Mouse (Mus musculus) gonadal fat pad, adult 2 months (tissue): Measurements from ENCODE around the gene Cfc1. TPM values are rescaled to one million over a fixed set of nuclear protein-coding genes. Genes with fewer than 3 reads are reported as not detected.
"Not testable (repeated sequence)": the region's sequence is repeated elsewhere in the genome, so short reads cannot be mapped to it uniquely, and the experiment has no call there.

Source experiments
- DNase-seq: peaks from one replicate; pipeline ENCODE4 v3.0.0-alpha.2; 2012; ENCODE audit warnings: low read depth
- polyA plus RNA-seq: library from polyadenylated mRNA; depleted of rRNA; stranded (reverse); fragments of >200 nt; gene quantifications from 2 replicates; pipeline ENCODE4 v1.2.3, GENCODE M21; 2012; rRNA removed

The Cfc1 gene
- not detected in 2 replicates for polyA plus RNA-seq

DNA sequence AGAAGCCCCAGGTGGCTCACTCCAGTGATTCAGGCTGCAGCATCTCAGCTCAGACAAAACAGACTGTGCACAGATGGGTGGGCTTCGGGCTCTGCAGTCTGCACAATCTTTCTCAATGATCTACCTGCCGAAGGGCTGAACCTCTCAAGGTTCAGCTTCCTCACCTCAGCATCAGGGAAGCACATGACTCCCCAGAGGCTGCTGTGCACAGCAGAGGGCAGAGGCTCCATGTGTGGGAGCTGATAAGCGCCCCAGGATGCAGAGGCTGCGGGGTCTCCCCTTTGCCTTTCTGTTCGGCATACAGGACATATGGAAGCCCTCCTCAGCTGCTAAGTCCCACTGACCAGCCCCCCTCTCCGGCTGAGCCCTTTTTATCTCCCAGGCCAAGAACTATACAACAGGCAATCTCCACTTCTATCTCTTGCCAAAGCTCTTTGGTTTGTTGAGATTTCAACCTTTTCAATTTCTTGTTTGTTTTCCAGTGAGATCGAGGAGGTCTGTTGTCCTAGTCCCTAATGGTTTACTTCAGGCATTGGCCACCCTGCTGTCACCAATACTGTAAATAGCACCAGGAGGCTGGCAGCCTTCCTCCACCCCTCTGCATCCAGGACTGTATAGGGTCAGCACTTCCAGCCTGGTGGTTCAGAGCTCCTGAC lies at the start of gene Cfc1:
TSS of gene Cfc1 (plus strand) at position 606 of the 656 bp plus-strand sequence.
- not testable (repeated sequence) for DNase-seq

- DNase-seq, result no peak
These were observed 48.1 kb upstream of the Cfc1 start for GRCm38 (mm10) chr1:34487383-34487782.

DNA sequence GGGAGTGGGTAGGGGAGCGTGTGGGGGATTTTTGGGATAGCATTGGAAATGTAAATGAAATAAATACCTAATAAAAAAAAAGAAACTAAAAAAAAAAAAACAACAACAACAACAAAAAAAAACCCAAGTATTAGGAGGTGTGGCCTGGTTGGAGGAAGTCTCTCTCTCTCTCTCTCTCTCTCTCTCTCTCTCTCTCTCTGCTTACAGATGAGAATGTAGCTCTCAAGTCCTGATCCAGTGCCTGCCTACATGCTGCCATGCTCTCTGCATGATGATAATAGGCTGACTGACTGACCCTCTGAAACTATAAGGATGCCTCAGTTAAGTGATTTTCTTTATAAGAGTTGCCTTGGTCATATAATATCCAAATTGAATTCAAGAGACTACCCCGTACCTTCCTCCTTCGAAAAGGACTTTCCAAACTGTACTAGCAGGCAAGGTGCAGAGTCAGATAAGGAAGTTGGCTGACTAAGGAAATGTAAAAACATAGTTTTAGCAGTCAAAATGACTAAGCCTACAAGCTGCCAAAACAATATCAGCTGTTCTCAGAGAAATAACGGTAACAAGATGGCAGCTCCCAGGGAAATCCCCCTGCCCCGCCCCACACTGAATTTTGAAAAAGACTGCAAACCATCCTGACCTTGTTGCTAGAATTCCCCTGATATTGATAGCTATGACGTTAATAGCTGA lies 45.5 kb upstream of the Cfc1 start:
- DNase-seq, result no peak

DNA sequence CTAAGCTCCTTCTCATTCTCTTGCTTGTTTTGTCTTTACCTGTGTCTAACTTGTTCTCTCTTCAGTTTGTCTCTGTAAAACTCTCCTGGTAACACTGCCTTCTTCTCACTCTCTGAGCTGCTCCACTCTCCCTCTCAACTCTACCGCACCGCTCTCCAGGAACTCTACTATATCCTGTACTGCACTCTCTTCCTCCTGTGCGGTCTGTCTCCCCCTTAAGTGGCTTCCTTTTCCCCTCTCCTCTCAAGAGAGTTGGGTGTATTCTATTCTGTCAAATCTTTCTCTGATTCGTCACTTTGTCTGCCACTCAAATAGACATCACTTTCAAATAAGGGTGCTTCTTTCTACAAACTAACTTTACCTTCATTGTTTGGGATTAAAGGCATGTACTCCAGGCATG lies 44.0 kb upstream of the Cfc1 start:
- DNase-seq, result no peak

DNA sequence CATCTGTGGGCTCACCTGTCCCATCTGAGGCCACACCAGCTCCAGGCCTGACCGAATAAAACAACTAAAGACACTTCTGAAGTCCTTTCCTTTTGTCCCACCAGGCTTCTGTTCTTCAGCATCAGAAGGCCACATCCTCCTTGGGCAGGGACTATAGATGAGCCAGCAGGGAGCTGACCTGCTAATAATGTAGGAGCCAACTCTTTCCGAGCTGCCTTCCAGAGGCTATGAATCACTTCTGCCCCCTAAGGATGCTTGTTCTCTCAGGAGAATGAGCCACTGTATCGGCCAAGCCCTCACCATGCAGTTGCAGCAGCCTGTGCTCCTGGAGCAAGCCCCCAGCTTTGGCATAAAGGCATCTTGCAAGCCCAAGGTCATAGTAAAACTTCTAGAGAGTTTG lies 32.5 kb upstream of the Cfc1 start:
- no peak for DNase-seq

DNA sequence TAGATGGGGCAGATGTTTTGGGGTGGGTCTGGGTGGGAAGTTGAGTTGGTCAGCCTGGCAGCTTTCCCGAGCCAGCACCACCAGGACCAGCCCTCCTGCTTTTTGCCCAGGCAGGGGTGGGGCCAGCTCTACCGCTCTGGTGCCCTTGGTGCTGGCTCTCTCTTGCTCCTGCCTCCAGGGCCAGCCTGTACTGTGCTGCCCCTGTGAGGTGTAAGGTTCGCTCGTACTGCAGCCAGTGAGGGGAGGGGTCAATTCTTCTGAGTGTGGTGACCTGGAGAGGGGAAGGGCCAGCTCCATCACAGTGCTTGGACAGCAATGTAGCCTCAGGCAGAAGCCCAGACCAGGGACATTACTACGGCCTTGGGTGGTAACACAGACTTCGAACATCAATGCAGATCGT lies 30.1 kb upstream of the Cfc1 start:
- no peak for DNase-seq

DNA sequence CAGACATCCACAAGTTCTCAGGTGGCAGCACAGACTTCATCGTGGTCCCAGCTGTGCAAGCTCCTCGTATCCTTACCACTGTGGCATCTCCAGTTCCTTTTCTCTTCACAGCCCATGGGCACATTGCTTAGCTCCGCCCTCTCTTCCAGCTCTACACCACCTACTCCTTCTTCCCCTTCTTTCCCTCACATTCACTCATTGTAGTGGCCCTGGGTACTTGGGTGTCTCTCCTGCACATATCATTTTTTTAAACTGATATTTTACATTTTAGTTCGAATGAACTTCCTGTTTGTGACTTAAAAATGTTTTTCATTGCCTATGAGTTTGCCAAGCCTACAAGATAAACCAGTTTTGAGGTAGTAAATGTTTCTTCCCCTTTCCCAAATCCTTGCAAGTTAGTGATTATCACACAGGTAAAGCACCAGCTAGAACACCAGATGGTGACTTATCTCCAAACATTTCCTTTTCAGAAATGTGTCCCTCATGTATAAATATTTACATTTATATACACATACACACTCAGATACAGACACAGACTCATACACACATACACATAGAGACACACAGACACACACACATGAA lies 29.4 kb upstream of the Cfc1 start:
- no peak for DNase-seq

DNA sequence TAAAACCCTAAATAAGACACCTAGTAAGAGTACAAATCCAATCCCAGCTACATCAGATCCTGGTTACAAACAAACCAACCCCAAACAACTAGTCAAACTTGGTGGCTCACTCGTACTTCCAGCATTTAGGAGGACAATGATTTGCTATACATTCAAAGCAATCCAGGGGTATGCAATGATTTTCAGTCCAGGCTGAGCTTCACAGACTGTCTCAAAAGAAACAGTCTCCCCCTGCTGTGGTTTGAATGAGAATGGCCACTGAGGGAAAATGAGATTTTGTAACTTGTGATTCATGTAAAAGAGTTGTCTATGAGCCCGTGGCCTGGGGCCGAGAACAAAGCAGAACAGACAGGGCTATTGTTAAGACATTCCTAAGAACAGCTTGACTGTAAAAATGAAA lies 27.5 kb upstream of the Cfc1 start:
- no peak for DNase-seq

DNA sequence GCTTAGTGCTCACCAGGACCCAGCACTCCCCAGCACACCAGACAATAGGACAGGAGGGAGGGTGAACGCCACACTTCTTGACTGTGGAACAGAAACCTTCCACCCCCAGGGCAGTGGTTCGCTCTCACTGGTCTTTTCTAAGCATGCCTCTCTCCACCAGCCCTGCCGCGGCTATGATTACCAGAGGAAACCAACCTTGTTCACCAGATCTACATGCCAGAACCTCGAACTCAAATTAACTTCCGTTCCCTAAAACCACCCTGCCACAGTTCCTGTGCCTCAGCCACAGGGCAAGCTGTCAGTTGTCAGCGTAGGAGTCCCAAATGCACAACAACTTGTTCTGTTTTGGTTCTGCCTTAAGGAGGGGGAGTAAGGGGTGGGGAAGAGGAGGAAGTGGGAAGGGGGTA lies 24.9 kb upstream of the Cfc1 start:
- DNase-seq, result no peak

GRCm38 (mm10) chr1:34511027-34511426 lies 24.4 kb upstream of the Cfc1 start:
- DNase-seq, result no peak

- no peak for DNase-seq
These were observed 22.4 kb upstream of the Cfc1 start for GRCm38 (mm10) chr1:34513068-34513467.

GRCm38 (mm10) chr1:34516595-34516994 lies 18.9 kb upstream of the Cfc1 start:
- no peak for DNase-seq

GRCm38 (mm10) chr1:34517297-34517696 lies 18.2 kb upstream of the Cfc1 start:
- not testable (repeated sequence) for DNase-seq

- DNase-seq, result not testable (repeated sequence)
These were observed 17.7 kb upstream of the Cfc1 start for GRCm38 (mm10) chr1:34517797-34518196.

DNA sequence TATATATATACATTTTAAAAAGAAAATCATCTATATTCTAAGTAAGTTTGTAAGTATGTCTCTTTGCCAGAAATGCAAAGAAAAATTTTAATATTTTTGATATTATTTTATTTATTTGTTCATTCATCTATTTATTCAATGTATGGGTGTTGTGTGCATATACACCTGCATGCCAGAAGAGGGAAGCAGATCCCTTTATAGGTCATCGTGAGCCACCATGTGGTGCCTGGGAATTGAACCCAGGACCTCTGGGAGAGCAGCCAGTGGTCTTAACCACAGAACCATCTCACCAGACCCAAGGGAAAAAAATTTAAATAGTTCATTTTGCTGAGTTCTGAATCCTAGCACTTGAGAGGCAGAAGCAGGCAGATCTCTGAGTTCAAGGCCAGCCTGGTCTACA lies 17.2 kb upstream of the Cfc1 start:
- DNase-seq, result no peak

DNA sequence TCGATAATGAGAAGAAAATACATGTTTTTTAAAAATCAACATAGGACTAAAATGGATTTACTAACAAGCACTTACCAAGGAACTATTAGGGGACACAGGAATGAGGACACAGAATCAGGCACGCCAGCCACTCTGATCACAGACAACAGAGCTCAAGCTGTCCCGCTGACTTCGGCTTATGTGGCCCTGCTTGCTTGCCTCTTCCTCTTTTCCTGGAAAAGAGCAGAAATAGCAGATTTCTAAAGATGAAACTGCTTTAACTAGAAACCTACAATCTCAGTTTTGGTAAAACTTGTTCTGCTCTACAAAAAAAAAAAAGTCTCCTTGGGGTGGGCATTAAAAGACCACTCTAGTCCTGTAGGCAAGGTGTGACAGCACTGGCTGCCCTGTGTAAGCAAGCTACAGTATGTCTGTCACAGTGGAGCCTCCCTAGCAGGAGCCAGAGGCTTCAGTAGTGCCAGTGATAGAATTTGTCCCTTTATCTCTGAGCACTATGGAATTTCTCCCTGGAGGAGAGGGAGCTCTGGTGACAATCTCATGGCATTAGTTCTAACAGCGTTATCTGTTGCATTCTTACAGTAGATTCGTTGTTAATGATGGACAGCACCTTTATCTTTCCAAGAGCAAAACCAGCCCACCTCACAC lies 13.1 kb upstream of the Cfc1 start:
- no peak for DNase-seq

GRCm38 (mm10) chr1:34522850-34523244 lies 12.6 kb upstream of the Cfc1 start:
- no peak for DNase-seq

DNA sequence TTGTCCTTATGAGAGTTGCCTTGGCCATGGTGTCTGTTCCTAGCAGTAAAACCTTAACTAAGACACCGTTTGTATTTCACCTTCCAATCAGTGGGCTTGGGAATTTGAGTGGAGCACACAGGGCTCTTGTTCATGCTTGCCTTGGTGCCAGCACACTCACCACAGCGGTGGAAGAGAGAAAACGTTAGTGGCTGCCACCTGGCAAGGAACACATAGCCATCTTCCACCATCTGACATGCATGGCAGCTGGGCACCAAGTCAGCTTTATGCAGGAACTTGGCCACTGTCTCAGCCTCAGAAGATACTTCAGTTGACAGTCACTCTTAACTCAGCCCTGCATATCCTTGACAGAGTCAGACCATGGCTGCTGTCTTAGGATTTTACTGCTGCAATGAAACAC lies 11.8 kb upstream of the Cfc1 start:
- no peak for DNase-seq

DNA sequence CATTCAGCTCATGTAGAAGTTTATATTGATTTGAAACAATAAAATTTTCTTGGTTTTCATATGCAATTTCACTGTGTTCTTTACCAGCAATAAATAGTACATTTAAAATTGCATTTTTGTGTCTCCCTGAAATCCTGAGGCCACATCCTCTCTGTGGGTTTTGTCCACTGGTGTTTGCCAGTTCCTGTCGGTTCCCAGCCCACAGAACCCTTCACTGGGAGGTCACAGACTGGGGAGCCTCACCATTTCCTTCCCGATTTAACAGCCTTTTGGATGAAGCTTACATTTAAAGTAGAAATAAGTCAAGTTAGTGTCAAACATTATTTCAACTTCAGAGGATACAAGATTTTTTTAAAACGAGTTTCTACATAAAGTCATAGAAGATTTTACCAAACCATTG lies 874 bp upstream of the Cfc1 start:
- not testable (repeated sequence) for DNase-seq

DNA sequence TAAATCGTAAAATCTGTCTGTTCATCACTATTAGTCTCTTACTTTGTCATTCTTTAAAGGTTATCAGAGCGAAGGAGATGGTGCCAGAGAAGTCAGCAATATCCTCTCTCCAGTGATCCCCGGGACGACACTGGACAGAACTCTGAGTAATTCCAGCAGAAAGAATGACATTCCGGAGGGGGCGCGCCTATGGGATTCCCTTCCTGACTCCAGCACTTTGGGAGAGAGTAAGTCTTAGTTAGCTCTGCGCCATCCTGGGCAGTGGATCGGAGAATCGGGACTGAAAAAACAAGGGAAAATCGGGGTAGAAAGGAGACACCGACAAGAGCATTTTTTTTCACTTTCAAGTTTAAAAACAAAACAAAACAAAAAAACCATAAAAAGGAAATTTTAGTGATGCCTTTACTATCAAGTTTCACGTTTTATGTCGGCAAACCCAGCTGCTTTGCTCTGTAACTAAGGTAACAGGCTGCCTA lies 881 bp downstream of the Cfc1 start:
- DNase-seq, result no peak

DNA sequence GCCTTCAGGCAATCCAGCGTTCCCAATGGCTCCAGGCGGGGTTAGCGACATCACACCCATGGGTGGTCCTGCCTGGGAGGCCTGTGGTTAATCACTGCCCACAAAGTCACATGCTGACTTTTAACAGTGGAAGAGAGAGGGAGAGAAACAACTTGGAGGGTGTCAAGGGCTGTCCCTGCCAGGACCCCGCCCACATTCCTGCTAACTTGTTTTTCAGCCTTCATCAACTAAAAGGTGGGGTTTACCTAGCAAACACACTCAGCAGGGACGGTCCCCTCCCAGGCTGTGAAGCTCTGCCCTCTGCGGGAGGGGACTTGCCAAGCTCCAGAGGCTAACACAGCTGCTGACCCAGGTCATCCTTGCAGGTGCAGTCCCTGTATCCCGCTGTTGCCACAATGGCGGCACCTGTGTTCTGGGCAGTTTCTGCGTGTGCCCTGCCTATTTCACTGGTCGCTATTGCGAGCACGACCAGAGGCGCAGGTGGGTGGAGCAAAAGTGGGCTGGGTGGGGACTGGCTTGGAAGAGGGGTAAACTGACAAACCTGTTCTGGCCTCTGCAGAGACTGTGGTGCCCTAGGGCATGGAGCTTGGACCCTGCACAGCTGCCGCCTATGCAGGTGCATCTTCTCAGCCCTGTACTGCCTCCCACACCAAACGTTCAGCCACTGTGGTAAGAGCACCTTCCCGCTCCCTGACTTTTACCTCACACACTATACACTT lies 1.5 kb downstream of the Cfc1 start:
- no peak for DNase-seq

DNA sequence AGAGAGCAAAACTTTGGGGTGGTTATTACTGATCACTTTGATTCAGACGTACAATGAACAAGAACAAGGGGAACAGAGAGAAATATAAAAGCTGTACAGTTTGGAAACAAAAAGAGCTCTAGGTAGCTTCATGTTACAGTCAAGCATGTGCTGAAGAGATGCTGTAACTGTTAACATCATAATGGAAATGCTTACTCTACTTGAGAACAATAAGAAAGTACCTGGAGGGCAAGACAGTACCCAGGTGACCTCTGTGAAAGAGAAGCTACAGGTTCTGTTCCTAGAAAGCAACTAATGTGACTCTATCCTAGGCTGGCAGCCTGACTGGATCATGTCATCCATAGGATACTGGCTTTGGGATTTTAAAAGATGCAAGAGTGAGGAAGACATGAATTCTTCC lies 11.6 kb downstream of the Cfc1 start:
- no peak for DNase-seq
